Mouse (Mus musculus) brain, embryonic 14.5 days (tissue): Measurements from ENCODE around the gene Spry1.

Experiments
- CTCF ChIP-seq: fragments of 200-500 bp; IDR thresholded peaks from 2 replicates; pipeline ENCODE4 v1.5.1; 2012; ENCODE audit warnings: inconsistent platforms, mild to moderate bottlenecking, moderate library complexity, borderline replicate concordance; ENCODE audit not compliant: insufficient read depth, insufficient read length; ENCODE audit errors: extremely low read depth
- POLR2A ChIP-seq: fragments of 200-500 bp; IDR thresholded peaks from 2 replicates; pipeline ENCODE4 v1.6.1; 2012; ENCODE audit warnings: mild to moderate bottlenecking, inconsistent platforms, borderline replicate concordance; ENCODE audit not compliant: poor library complexity, insufficient read depth, insufficient read length, severe bottlenecking; ENCODE audit errors: extremely low read depth

DNA sequence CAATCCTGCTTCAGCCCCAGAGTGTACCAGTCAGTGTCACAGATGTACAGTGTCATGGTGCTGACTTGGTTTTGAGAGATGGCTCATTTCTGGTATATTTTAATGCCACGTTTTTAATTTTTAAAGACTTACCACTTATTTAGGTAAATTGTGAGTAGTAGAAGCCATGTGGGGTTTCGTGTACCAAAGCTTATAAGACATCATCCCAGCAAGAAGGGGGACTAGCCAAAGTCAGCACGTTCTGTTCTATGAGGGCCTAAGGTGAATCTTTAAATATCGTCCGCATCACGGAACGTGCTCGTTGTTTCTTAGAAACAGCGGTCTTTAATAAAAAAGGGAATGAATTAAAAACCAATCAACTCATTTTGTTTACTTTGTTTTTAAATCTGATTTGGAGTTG, 6.5 kb downstream of the Spry1 start:
- TF ChIP-seq CTCF (no peak), POLR2A (no peak)
